Mouse (Mus musculus): ENCODE data around the gene Gpkow. TPM values are rescaled to one million over a fixed set of nuclear protein-coding genes. Genes with fewer than 3 reads are reported as not detected.

The Gpkow gene
- polyA plus RNA-seq, 1 experiment: 27.2 TPM

GRCm38 (mm10) chrX:7670390-7670881, 26.5 kb upstream of the Gpkow start:
- TF ChIP-seq CTCF (IDR thresholded peaks at IDR 0.05; ENCODE audit: low read depth, low read length) (no peak), POLR2A (IDR thresholded peaks at IDR 0.05; ENCODE audit: borderline replicate concordance, low read depth, low read length) (no peak)
- Histone ChIP-seq H3K4me3 (ENCODE audit: insufficient read depth, low read length) (peak overlapping the region; percentile 82), H3K4me1 (ENCODE audit: control insufficient read depth, insufficient read depth, low read length) (peaks cover 20% of the 10 kb centered on the region), H3K27ac (ENCODE audit: insufficient read depth, low read depth, low read length) (peak overlapping the region; percentile 83)

GRCm38 (mm10) chrX:7670921-7671623, 25.9 kb upstream of the Gpkow start, which contains the start of gene Plp2:
Plp2 (minus strand) TSS chrX:7671390.
- peak within 1 kb of the TSS; percentile 82 for H3K4me3 ChIP-seq (ENCODE audit: insufficient read depth, low read length)
- peaks cover 20% of the 10 kb centered on the region for H3K4me1 ChIP-seq (ENCODE audit: control insufficient read depth, insufficient read depth, low read length)
- TF ChIP-seq POLR2A (IDR thresholded peaks at IDR 0.05; ENCODE audit: borderline replicate concordance, low read depth, low read length) (no peak), CTCF (IDR thresholded peaks at IDR 0.05; ENCODE audit: low read depth, low read length) (no peak)
- H3K27ac ChIP-seq (ENCODE audit: insufficient read depth, low read depth, low read length): peak within 1 kb of the TSS; percentile 83

GRCm38 (mm10) chrX:7672739-7673138, 24.2 kb upstream of the Gpkow start:
- Histone ChIP-seq H3K27ac (ENCODE audit: insufficient read depth, low read depth, low read length) (peak overlapping the region; percentile 80), H3K4me1 (ENCODE audit: control insufficient read depth, insufficient read depth, low read length) (peaks cover 20% of the 10 kb centered on the region), H3K4me3 (ENCODE audit: insufficient read depth, low read length) (no peak overlapping the region)
- no peak for TF ChIP-seq CTCF (IDR thresholded peaks at IDR 0.05; ENCODE audit: low read depth, low read length)
- no peak for TF ChIP-seq POLR2A (IDR thresholded peaks at IDR 0.05; ENCODE audit: borderline replicate concordance, low read depth, low read length)

GRCm38 (mm10) chrX:7673578-7674281, 23.2 kb upstream of the Gpkow start:
- Histone ChIP-seq H3K4me3 (ENCODE audit: insufficient read depth, low read length) (peak overlapping the region; percentile 35), H3K27ac (ENCODE audit: insufficient read depth, low read depth, low read length) (peak overlapping the region; percentile 80), H3K4me1 (ENCODE audit: control insufficient read depth, insufficient read depth, low read length) (peaks cover 20% of the 10 kb centered on the region)
- TF ChIP-seq CTCF (IDR thresholded peaks at IDR 0.05; ENCODE audit: low read depth, low read length): no peak
- TF ChIP-seq POLR2A (IDR thresholded peaks at IDR 0.05; ENCODE audit: borderline replicate concordance, low read depth, low read length): no peak

GRCm38 (mm10) chrX:7674284-7675000, 22.5 kb upstream of the Gpkow start:
- H3K4me1 ChIP-seq (ENCODE audit: control insufficient read depth, insufficient read depth, low read length): peaks cover 20% of the 10 kb centered on the region
- peak overlapping the region; percentile 80 for H3K27ac ChIP-seq (ENCODE audit: insufficient read depth, low read depth, low read length)
- TF ChIP-seq CTCF (IDR thresholded peaks at IDR 0.05; ENCODE audit: low read depth, low read length) (no peak), POLR2A (IDR thresholded peaks at IDR 0.05; ENCODE audit: borderline replicate concordance, low read depth, low read length) (no peak)
- H3K4me3 ChIP-seq (ENCODE audit: insufficient read depth, low read length): peak overlapping the region; percentile 35

GRCm38 (mm10) chrX:7675001-7675380, 21.9 kb upstream of the Gpkow start:
- H3K4me1 ChIP-seq (ENCODE audit: control insufficient read depth, insufficient read depth, low read length): peaks cover 20% of the 10 kb centered on the region
- TF ChIP-seq POLR2A (IDR thresholded peaks at IDR 0.05; ENCODE audit: borderline replicate concordance, low read depth, low read length) (no peak), CTCF (IDR thresholded peaks at IDR 0.05; ENCODE audit: low read depth, low read length) (no peak)
- peak overlapping the region; percentile 80; the same call in 1 of the 2 replicates for H3K27ac ChIP-seq (ENCODE audit: insufficient read depth, low read depth, low read length)
- H3K4me3 ChIP-seq (ENCODE audit: insufficient read depth, low read length): no peak overlapping the region; the same call in 1 of the 2 replicates

- Histone ChIP-seq H3K4me1 (ENCODE audit: control insufficient read depth, insufficient read depth, low read length) (peaks cover 7% of the 10 kb centered on the region), H3K27ac (ENCODE audit: insufficient read depth, low read depth, low read length) (no peak overlapping the region), H3K4me3 (ENCODE audit: insufficient read depth, low read length) (no peak overlapping the region)
- TF ChIP-seq CTCF (IDR thresholded peaks at IDR 0.05; ENCODE audit: low read depth, low read length) (no peak), POLR2A (IDR thresholded peaks at IDR 0.05; ENCODE audit: borderline replicate concordance, low read depth, low read length) (no peak)
Measured at GRCm38 (mm10) chrX:7678986-7679385, 17.9 kb upstream of the Gpkow start.

- Histone ChIP-seq H3K4me1 (ENCODE audit: control insufficient read depth, insufficient read depth, low read length) (peaks cover 2% of the 10 kb centered on the region), H3K4me3 (ENCODE audit: insufficient read depth, low read length) (peak overlapping the region; percentile 30; the same call in 1 of the 2 replicates), H3K27ac (ENCODE audit: insufficient read depth, low read depth, low read length) (no peak overlapping the region)
- TF ChIP-seq POLR2A (IDR thresholded peaks at IDR 0.05; ENCODE audit: borderline replicate concordance, low read depth, low read length) (no peak), CTCF (IDR thresholded peaks at IDR 0.05; ENCODE audit: low read depth, low read length) (peak; percentile 35; the same call in 1 of the 2 replicates)
Measured at GRCm38 (mm10) chrX:7679405-7680056, 17.4 kb upstream of the Gpkow start.

- TF ChIP-seq CTCF (IDR thresholded peaks at IDR 0.05; ENCODE audit: low read depth, low read length) (no peak), POLR2A (IDR thresholded peaks at IDR 0.05; ENCODE audit: borderline replicate concordance, low read depth, low read length) (no peak)
- H3K4me3 ChIP-seq (ENCODE audit: insufficient read depth, low read length): peak overlapping the region; percentile 30; the same call in 1 of the 2 replicates
- no peaks in the 10 kb centered on the region; the same call in 1 of the 2 replicates for H3K4me1 ChIP-seq (ENCODE audit: control insufficient read depth, insufficient read depth, low read length)
- no peak overlapping the region for H3K27ac ChIP-seq (ENCODE audit: insufficient read depth, low read depth, low read length)
Measured at GRCm38 (mm10) chrX:7680057-7680412, 16.9 kb upstream of the Gpkow start.
